Mouse (Mus musculus): ENCODE results near the gene Plac9a. TPM values are rescaled to one million over a fixed set of nuclear protein-coding genes. Genes with fewer than 3 reads are reported as not detected.
"Not testable (repeated sequence)": the region's sequence is repeated elsewhere in the genome, so short reads cannot be mapped to it uniquely, and the experiment has no call there.

Plac9a gene
- total RNA-seq (2021), result 2.7 and 6.5 TPM in 2 replicates
- long read RNA-seq, experiment 1, transcript Plac9a-201 (4 exons, 1,555 nt), result major isoform, 5 of 7 reads
- long read RNA-seq, experiment 1, partial matches to known transcripts, result 0 of 7 reads
- long read RNA-seq, experiment 1, other reads (novel, unspliced or antisense), result 1 of 7 reads
- long read RNA-seq, experiment 2, transcript Plac9a-201 (4 exons, 1,555 nt), result major isoform, 16 of 23 reads
- long read RNA-seq, experiment 2, partial matches to known transcripts, result 5 of 23 reads
- long read RNA-seq, experiment 2, other reads (novel, unspliced or antisense), result 2 of 23 reads

DNA sequence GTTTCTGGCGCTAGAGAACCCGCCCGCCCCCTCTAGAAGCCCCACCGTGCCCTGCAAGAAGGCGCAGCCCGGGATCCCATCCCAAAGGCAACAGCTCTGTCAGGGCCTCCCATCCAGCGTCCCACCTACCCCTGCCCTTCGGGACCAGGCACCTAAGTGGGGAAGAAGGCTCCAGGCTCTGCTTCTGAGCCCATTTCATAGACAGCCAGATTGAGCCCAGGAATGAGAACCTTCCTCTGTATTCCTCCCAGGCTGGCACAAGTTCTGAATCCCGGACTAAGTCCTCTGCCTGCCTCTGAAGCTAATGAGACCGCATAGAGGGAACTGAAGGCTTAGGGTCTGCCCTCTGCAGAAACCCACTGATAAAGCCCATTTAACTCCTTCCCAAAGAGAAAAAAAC is at the start of gene Plac9a:
TSS of gene Plac9a (minus strand) at position 101 of the 400 bp plus-strand sequence.
- DNase-seq, result not testable (repeated sequence)

DNA sequence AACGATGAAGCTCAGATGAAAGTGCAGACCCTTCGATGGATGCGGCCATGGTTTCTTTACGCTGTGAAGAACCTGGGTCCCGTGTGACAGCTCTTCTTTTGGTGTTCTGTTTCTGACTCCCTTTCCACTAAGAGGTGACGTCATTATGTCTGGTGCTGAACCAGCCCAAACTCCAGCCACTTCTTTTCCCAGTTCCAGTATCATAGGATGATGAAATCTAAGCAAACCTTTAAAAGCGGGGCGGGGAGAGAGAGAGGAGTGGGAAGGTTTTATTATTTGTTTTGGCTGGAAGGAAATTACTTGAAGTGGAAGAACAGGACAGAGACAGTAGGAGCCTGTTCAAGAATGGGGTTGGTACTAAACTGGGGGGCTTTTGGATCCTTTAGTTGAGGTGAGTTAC is 35.1 kb upstream of the Plac9a start, which contains the start of gene Cphx1:
TSS of gene Cphx1 (plus strand) at position 301 of the 400 bp plus-strand sequence.
- DNase-seq, result not testable (repeated sequence)

DNA sequence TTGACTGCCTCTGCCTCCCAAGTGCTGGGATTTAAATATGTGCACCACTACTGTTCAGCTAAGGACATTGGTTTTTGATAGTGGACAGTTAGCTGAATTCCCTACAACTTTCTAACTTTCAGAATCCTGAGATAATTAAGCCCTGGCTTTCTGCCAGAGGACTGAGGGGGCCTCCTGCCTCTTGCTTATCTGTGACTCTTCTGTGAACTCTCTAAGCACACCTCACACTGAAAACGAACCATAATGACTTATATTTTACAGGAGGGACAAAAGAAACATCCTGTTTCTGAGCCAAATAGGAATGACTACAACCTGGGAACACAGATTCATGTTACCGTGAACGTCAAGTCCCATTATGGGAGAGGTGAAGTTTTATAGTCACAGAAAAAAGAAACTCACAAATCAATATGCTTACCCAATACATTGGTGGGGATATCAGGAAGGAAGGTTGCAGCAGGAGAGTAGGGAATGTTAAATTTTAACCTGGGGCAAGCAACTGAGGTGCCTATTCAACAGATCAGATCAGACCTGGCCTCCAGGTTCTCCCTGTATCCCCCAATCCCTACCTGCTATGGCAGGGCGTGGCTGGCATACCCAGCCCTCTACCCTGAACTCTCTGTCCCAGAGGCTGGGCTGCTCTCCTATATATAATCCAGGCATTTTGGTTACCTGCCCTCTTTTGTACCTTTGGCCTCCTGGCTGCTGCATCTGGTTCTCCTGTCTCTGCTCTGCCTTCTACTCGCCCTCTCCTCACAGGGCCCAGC is 34.1 kb upstream of the Plac9a start:
- not testable (repeated sequence) for DNase-seq

DNA sequence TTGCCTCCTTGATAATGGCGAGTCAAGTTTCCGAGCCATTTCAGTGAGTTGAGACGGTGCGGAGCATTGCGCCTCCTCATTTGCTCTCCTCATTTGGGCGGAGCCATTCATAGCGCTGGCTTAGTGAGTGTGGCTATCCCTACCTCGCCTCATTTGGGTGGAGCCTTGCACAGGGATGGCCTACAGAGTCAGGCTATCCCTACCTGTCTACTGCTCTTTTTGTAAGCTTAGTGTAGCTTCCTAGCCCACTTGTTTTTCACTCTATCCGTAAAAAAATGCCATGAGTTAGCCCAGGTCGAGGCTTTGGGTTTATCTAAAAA is 24.6 kb upstream of the Plac9a start, which contains the start of gene Tmem254a:
TSS of gene Tmem254a (minus strand) at position 111 of the 320 bp plus-strand sequence.
- DNase-seq, result not testable (repeated sequence)

DNA sequence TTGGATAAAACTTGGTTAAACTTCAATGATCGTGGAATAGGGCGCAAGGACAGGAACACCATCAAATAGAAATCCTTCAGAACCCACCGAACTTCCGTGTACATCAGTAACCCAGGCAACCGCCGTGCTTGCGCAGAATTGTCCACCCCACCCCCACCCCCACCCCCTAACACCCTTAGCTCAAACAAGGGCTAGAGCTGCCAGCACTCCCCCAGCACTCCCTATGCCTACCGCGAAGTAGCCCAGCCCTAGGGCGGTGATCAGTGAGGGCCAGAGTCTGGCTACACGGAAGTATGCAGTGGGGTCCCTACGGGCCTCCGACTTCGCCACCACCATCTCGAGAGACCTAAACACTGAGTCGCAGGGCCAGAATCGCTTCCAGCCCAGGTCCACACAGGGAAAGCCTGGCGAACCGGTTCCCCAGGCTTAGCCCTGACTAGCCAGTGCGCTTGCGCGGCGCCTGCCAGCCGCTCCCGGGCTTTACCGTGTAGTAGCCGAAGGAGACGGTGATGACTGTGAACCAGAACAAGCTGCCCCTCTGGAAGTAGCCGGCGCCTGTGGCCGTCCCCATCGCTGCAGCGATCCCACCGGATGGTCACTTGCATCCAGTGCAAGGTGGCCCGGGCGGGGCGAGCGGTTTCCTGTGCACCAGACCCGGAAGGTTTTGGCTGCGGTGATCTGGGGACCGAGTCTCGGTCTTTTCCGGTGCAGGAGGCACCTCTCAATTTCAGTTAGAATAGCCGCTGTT is 24.1 kb upstream of the Plac9a start:
- not testable (repeated sequence) for DNase-seq

DNA sequence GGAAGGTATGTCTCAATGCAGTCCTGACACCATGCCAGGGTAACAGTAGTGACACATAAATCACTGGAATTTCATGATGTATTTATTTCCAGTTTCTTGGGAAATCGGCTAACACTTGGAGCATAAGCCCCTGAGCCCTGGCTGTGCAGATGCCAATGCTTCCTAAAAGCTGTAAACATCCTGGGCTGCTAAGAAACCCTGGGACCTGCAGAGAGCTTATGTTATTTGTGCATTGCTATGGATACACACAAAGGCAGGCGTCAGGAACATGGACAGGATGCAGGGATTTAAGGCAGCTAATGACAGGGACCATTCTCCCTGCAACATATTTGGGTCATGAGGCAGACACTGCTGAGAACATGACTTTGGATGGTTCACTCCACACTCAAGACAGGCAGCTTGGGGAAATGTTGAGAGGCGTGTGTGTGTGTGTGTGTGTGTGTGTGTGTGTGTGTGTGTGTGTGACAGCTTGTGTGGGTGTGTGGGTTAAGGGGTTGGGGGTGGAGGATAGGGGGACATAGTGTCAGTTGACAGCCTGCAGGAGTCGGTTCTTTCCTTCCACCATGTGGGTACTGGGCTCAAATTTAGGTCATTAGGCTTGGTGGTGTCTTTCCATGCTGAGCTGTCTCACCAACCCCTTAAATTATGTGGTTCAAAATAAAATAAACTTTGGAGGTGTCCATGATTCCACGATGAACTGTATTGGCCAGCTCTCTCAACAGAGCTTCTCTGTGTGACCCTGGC is 15.7 kb upstream of the Plac9a start:
- not testable (repeated sequence) for DNase-seq

DNA sequence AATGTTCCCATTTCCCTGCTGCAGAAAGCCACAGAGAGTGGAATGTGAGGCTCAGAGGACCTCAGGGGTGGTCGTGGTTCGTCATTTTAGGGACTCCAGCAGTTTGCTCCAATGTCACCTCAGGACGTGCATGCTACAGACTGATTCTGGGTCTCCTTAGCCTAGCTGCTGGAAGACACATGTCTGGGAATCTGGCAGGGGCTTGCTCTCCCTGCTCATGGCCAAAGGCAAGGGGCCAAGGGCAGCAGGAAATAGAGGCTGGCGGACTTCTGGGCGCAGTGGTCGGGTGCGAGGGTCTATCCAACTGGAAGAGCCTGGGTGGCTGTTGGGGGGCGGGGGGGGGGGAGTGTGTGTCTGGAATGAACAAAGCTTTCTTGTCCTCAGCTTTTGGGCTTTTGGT is 6.1 kb upstream of the Plac9a start:
- not testable (repeated sequence) for DNase-seq

DNA sequence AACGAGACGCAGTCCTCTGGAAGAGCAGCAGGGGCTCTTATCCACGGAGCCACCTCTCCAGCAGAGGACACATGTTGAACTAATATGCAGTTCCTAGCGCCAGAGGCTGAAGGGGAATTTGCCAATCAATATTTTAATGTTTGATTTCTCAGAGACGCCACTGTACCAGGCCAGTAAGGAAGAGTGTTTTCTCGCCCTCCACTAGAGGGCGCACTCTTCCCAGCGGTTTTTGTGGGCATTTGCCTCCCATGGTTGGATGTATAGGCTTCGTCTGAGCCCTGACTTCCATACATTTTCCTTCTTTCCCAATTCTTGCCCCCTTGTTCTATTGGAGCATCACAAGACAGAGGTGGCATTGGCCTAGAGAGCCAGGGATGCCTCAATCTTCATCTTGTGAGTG is 4.4 kb upstream of the Plac9a start:
- not testable (repeated sequence) for DNase-seq

DNA sequence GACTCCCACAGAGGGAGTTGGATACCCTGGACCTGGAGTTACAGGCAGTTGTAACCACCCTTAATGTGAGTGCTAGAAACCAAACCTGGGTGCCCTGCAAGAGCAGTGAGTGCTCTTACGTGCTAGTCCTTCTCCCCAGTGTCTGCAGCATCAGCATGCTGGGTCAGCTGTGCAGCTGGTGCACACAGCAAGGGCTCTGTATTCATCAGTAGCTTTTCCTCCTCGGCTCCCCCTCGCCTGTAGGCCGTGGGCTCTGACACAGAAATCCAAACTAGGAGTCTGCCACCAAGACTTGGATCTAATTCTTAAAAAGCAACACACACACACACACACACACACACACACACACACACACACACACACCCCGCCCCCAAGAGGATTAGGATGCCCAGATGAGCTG is 2.3 kb upstream of the Plac9a start:
- DNase-seq, result not testable (repeated sequence)

DNA sequence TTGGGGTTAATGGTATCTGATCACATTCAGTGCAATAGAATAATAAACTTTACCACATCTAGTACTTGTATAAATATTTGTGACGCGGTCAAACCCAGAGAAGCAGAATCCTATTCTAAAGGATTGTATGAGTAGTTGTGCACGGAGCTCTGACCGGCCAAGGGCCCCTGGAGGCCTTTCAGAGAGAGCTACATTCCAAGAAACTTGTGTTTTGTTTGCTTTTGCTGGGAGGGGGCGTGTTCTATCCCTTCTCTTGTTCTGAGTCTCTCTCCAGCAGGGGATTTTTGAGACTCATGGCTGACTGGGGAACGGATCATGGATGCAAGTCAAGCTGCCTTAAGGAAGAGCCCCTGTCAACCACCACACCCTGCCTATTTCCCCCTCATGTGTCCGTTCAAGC is 7.2 kb downstream of the Plac9a start:
- not testable (repeated sequence) for DNase-seq

DNA sequence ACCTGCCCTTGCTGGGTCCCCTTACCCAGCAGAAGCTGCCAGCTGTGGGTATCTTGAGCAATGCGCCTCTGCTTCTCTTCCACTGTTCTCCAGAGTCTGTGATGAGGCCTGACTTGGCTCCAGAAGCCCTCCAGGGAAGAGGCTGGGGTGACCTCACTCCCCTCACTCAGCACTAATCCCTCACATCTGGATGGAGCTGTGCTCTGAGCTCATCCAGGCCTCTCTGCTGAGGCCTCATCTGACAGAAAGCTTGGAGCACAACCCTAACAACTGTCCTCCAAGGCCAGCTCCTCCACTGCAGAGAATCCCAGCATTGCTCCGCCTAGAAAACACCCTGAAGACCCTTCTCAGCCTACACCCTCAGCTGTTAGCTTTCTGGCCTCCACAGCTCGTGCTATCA is 8.3 kb downstream of the Plac9a start:
- not testable (repeated sequence) for DNase-seq

DNA sequence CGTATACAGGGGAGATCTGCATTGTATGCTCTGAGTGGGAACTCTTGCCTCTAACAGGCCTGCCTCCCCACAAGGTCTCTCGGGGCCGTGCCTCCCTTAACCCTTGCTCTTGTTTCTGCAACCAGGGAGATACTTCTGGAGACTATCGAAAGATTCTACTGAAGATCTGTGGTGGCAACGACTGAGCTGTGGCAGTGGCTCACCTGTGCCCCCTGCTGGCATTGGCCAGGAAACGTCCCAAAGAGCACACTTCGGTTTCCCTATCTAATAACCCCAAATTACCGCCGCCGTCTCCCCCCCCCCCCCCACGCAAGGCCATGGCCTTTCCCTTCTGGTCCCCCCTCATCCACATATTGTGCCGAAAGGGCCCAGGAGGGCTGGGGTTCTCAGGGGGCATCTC is 17.0 kb downstream of the Plac9a start:
- DNase-seq, result not testable (repeated sequence)

DNA sequence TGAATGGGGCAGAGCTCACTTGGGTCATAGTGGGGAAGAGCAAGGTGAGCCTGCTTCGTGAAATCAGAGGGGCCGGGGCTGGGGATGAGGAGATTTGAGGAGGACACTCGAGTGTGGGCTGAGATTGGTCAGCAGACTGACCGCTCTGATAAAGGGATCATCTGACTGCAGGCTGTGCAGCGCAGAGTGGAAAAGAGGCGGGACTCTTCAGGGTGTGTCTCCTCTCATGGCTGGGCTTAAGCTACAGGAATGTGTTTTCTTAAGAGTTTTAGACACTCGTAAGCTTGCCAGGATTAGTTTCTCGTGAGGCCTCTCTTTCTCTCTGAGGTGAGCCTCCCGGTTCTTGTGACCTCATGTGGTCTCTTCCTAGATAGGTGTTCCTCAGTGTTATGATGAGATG is 21.1 kb downstream of the Plac9a start:
- not testable (repeated sequence) for DNase-seq

DNA sequence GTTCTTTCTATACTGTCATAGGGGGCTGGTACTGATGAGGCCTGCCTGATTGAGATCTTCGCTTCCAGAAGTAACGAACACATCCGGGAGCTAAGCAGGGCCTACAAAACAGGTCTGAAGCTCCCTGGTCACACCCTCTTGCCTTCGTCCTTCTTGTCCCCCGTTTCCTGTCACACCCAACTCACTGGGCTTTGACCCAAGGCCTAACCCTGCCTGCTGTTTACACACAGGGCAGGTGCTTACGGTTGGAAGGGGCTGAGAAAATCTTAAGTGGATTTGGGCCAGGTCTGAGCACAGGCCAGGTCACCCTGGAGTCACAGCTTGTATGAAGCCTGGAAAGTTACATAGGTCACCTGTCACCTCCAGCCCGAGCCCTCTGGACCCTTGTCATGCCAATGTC is 26.3 kb downstream of the Plac9a start:
- not testable (repeated sequence) for DNase-seq

DNA sequence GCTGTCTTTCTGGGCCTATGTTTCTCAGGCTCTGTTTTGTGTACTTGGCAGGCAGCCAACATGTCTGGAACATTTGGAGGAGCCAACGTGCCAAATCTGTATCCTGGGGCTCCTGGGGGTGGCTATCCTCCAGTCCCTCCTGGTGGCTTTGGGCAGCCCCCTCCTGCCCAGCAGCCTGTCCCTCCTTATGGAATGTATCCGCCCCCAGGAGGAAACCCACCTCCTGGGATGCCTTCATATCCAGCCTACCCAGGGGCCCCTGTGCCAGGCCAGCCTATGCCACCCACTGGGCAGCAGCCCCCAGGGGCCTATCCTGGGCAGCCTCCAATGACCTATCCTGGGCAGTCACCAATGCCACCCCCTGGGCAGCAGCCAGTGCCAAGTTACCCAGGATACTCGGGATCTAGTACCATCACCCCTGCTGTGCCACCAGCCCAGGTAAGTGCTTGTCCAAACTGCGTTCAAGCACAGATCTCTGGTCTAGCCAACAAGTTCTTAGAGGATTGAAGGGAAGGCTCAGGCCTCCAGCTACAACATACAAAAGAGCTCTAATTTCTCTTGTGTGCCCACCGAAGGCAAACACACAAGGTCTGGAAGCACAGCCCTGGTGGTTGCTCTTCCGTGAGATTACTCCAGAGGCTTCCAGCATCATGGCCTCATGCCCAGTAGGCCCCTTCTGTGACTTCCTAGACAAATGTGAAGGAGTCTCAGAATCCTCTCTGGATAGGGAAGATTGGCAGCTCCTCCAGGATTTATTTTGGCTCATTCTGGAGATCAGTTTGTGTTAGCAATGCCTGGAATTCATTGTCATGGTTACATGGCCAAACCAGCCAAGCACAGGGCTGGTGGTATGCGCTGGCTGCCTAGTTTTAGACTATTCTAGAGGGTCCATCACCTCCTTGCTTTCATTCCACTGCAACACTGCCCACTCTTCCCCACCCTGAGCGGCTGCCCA is 30.2 kb downstream of the Plac9a start:
- peak; percentile 46 for DNase-seq

DNA sequence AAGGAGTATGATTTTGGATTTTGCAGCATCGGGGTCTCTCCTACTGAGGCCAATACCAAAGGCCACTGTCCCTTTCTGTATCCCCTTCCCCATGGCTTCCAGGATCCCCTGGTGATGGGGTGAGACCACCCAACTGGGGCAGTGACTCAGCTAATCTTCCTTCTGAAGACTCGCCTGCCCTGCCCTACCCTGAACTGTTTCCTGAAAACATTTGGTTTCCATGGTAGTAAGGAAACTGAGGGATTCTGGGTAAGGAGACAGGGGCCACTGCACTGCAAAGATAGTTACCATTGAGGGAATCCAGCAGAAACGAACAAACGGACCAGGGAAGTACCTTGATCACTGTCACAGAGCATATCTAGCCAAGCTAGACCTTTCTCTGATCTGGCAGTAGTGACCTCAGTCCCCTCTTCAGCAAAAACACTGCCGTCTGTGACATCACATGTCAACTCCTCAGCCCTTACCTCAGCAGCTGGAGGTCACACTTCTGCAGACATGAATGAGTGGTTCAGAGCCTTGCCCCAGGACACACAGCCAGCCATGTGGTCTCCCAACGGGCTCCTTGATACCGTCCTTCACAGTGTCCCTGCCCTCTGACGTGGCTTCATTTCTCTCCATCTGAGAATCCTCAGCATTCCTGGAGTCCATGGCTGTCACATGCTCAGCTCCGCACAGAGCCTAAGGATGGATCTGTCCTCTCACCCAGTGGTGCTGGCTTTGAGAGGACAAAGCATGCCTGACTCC is 33.6 kb downstream of the Plac9a start:
- DNase-seq, result peak; percentile 53

DNA sequence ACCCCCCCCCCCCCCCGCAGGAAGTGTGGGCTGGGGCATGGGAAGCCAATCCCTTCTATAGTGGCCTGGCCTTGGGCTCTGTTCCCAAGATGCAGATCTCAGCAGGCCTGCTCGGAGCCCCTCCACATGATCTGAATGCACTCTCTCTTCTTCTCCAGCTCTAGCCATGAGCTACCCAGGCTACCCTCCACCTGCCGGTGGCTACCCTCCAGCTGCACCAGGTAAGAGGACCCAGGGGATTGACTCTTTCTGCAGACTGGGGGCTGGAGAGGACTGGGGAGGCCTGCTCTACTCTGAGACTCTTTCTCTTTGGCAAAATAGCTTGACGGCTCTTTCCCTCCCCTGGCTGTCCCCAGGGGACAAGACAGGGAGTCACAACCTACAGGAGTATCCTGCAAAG is 34.2 kb downstream of the Plac9a start:
- DNase-seq, result no peak

DNA sequence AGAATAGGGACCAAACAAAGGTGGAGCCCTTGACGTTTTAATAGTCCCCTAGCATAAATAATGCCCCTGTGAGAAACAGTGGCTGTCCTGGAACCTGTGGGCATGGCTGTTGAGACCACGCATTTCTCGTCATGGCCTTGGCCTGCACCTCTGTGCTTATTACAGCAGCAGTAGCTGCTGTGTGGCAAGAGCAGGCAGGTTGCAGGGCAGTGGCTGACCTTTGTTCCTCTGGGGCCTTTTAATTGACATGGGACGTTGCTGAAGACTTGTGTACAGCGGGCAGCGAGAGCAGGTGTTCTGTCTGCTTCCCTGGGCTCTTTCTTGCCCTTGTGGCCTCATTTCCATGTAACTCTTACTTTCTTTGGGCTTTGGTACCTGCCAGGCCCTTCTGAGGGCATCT is 35.1 kb downstream of the Plac9a start:
- DNase-seq, result peak; percentile 31

DNA sequence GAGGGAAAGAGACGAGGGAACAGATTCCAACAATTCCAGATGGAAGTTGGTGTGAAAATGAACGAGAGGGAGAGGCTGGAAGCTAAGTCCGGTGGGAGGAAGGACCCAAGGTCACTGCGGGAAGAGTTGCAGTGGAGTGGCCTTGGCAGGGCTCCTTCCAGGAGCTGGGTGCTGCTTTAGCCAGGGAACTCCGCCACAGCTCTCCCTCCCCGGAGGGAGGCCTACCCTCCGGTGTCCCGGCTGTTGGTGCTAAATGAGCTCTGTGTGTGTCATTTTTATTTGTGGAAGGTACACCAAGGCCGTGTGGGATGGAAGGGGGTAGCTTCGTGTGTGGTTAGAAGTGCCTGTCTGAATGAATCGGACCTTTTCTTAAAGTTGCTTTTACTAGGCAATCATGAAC is 36.1 kb downstream of the Plac9a start:
- DNase-seq, result peak; percentile 72

DNA sequence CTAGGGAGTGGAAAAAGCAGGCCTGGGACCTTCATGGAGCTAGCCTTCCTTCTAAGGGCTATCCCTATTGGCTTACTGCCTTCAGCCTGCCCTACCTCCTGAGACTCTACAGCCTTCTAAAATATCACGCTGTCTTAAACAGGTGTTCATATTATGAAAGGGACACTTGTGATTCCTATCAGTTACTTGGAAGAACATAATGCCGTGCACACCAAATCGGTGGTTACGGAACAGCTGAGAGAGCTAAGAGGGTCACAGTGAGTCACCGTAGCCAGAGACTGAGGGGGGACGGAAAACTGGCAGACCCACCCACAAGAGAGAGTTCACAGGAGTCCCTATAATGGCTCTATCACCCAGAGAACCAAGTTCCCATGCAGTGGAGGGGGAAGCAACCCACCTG is 36.5 kb downstream of the Plac9a start:
- DNase-seq, result no peak

Measured in adrenal gland, postnatal 14 days (tissue).